Mouse (Mus musculus) heart, embryonic 15.5 days (tissue): ENCODE data around the gene Lrrc52. TPM values are rescaled to one million over a fixed set of nuclear protein-coding genes. Genes with fewer than 3 reads are reported as not detected.

ENCODE experiments used
- ATAC-seq: fragments of 200-750 bp; cut with Nextera tagmentation; replicated peaks from 2 replicates; pipeline ENCODE4 v1.8.0; 2017; ENCODE audit warnings: low read depth, moderate TSS enrichment; ENCODE audit not compliant: insufficient number of reproducible peaks, insufficient read depth, low FRiP score
- H3K27ac ChIP-seq: fragments of 300-500 bp; sonication (generic); 2 replicates; pipeline ENCODE4 v1.5.1; 2015; ENCODE audit warnings: mild to moderate bottlenecking, inconsistent platforms
- H3K27me3 ChIP-seq: fragments of 300-500 bp; sonication (generic); 2 replicates; pipeline ENCODE4 v1.6.1; 2015; ENCODE audit warnings: inconsistent platforms
- H3K36me3 ChIP-seq: fragments of 300-500 bp; sonication (generic); 2 replicates; pipeline ENCODE4 v1.6.1; 2015; ENCODE audit warnings: mild to moderate bottlenecking, inconsistent platforms
- H3K4me1 ChIP-seq: fragments of 300-500 bp; sonication (generic); replicated peaks from 2 replicates; pipeline ENCODE4 v1.6.1; 2015; ENCODE audit warnings: inconsistent platforms
- H3K4me2 ChIP-seq: fragments of 300-500 bp; sonication (generic); 2 replicates; pipeline ENCODE4 v1.6.1; 2015; ENCODE audit warnings: inconsistent platforms, mild to moderate bottlenecking, moderate library complexity
- H3K4me3 ChIP-seq: fragments of 300-500 bp; sonication (generic); 2 replicates; pipeline ENCODE4 v1.5.1; 2015; ENCODE audit warnings: mild to moderate bottlenecking, inconsistent platforms
- H3K9ac ChIP-seq: fragments of 300-500 bp; sonication (generic); 2 replicates; pipeline ENCODE4 v1.6.1; 2015; ENCODE audit warnings: mild to moderate bottlenecking, inconsistent platforms
- H3K9me3 ChIP-seq: fragments of 300-500 bp; sonication (generic); replicated peaks from 2 replicates; pipeline ENCODE4 v1.6.1; 2016; ENCODE audit warnings: inconsistent platforms
- WGBS: fragments of 180-500 bp; shearing (Covaris S2); methylation state at CpG from one replicate; pipeline ENCODE4 v1.1.7; 2015; ENCODE audit warnings: mixed read lengths; 5-methylcytosine and 5-hydroxymethylcytosine counted together
- polyA plus RNA-seq: library from polyadenylated mRNA; unstranded; fragments of >200 nt; fragmentation: Nextera tagmentation; extraction: Ambion mirVana; gene quantifications from 2 replicates; pipeline ENCODE4 v1.2.1, GENCODE M21; 2015

The Lrrc52 gene
- polyA plus RNA-seq, 1 experiment from 2014 or later: 0.31 TPM

GRCm38 (mm10) chr1:167434931-167435330 is 31.6 kb downstream of the Lrrc52 start:
- no peaks in the 10 kb centered on the region for H3K4me1 ChIP-seq
- no peak overlapping the region for H3K4me3 ChIP-seq
- 79% methylated on average over 4 of the region's 4 CpGs for WGBS
- H3K4me2 ChIP-seq: no peak overlapping the region
- H3K27me3 ChIP-seq: peaks cover 3% of the 10 kb centered on the region; the same call in 1 of the 2 replicates
- ATAC-seq: no peak
- H3K9ac ChIP-seq: no peak overlapping the region
- no peaks in the 10 kb centered on the region for H3K9me3 ChIP-seq
- H3K27ac ChIP-seq: no peak overlapping the region
- no peaks in the 10 kb centered on the region for H3K36me3 ChIP-seq

DNA sequence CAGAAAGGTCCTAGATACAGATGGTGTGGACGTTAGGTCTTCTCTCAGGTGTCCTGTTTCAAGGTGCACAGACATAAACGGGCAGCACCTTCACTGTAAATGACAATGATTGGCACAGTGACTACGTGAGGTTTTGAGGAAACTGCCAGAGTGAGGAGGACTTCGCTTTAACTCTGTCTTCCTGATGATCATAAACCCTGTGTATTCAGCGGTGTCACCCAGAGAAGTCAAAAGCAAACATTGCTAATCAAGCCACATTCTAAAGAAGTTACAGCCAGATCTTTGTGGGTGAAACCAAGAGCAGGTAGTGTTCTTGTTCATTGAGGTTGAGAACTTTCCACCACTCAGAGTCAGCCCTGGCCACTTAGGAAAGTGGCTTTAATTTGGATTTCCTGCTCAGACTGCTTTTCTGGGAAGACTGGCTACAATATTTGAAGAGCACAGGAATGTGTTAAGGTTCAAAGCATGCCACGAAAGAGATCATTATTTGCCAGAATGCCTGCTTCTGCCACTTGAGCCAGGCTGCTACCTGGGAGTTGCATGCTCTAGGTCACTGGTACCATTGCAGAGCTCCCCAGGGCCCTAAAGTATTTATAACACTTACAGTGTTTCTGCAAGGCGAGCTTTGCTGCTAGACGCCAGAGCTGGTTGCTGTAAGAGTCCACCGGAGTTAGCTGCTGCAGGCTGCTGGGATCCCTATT is 35.5 kb downstream of the Lrrc52 start:
- H3K27ac ChIP-seq: no peak overlapping the region
- no peak overlapping the region for H3K9ac ChIP-seq
- H3K4me1 ChIP-seq: no peaks in the 10 kb centered on the region
- H3K4me2 ChIP-seq: no peak overlapping the region
- no peak for ATAC-seq
- H3K4me3 ChIP-seq: no peak overlapping the region
- WGBS: 60% methylated on average over 9 of the region's 9 CpGs
- H3K27me3 ChIP-seq: no peaks in the 10 kb centered on the region
- no peaks in the 10 kb centered on the region for H3K36me3 ChIP-seq
- no peaks in the 10 kb centered on the region for H3K9me3 ChIP-seq

- no peak overlapping the region for H3K9ac ChIP-seq
- no peaks in the 10 kb centered on the region for H3K36me3 ChIP-seq
- H3K4me2 ChIP-seq: no peak overlapping the region
- H3K27me3 ChIP-seq: no peaks in the 10 kb centered on the region
- H3K4me1 ChIP-seq: peaks cover 15% of the 10 kb centered on the region
- WGBS: 77% methylated on average over 7 of the region's 7 CpGs
- no peak for ATAC-seq
- no peak overlapping the region for H3K4me3 ChIP-seq
- H3K27ac ChIP-seq: no peak overlapping the region
- no peaks in the 10 kb centered on the region for H3K9me3 ChIP-seq
Measured at GRCm38 (mm10) chr1:167426681-167427080, 39.9 kb downstream of the Lrrc52 start.

DNA sequence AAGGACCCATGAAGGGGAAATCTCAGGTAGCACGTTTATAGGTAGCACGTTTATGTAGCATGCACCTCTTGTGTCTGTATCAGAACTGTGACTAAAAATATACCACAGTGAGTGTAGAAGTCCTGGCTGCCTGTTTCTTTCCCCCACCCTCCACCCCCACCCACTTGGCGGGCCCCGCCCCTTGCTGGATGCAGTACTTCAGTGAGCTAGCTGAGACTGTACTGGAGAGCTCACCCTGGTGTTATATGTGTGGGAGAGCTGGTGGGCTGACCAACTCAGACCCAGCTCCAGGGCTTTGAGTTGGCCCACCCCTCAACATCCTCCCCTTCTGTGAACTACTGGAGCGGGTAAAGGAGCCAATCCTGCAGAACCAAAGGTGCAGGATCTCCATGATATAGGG is 41.0 kb downstream of the Lrrc52 start:
- H3K9ac ChIP-seq: no peak overlapping the region
- no peak overlapping the region for H3K4me2 ChIP-seq
- H3K9me3 ChIP-seq: no peaks in the 10 kb centered on the region
- no peaks in the 10 kb centered on the region for H3K36me3 ChIP-seq
- no peak overlapping the region; the same call in 1 of the 2 replicates for H3K27ac ChIP-seq
- no peaks in the 10 kb centered on the region for H3K27me3 ChIP-seq
- H3K4me3 ChIP-seq: no peak overlapping the region
- H3K4me1 ChIP-seq: peaks cover 15% of the 10 kb centered on the region
- ATAC-seq: peak; percentile 79; the same call in 1 of the 2 replicates
- 48% methylated on average over 5 of the region's 5 CpGs for WGBS

DNA sequence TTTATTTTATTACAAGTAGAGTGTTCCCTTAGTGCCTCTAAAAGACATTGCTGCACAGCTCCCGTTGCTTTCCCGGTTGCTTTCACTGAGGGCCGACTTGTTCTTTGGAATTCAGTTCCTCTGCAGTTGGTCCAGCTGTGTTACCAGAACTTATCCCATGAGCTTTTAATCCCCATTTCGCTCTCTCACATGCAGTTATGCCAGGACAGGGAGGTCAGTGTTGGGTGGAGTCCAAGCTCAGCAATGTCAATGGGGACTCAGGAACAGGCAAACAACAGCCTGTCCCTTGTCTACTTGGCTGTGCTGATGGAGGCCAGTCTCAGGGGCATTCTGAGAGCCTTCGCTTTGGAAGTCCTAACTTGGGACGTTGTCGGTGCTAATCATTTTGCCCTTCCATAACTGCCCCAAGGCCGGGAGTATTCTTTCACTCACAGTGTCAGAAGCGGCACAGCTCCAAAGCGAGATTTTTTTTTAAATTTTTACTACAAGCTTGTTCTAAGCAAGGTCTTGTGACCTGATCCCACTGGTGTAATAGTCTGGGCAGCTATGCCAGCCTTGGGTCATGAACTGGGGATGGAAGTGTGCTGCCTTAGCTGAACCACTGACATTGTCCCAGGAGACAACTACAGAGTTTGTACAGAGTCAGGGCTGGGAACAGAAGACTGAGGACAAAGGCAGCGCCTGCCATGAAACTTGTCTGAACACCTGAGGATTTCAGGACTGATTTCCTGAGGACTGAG is 43.9 kb downstream of the Lrrc52 start:
- no peak overlapping the region for H3K4me2 ChIP-seq
- H3K4me3 ChIP-seq: no peak overlapping the region
- peaks cover 15% of the 10 kb centered on the region for H3K4me1 ChIP-seq
- 58% methylated on average over 11 of the region's 11 CpGs for WGBS
- no peaks in the 10 kb centered on the region for H3K27me3 ChIP-seq
- H3K27ac ChIP-seq: no peak overlapping the region
- no peak overlapping the region for H3K9ac ChIP-seq
- no peaks in the 10 kb centered on the region for H3K9me3 ChIP-seq
- H3K36me3 ChIP-seq: no peaks in the 10 kb centered on the region
- ATAC-seq: 0 out of 2 replicates have a peak, but pooled peaks have one; percentile 70

- Histone ChIP-seq H3K27me3 (peaks cover 14% of the 10 kb centered on the region; the same call in 1 of the 2 replicates), H3K36me3 (no peaks in the 10 kb centered on the region), H3K27ac (no peak overlapping the region), H3K4me2 (no peak overlapping the region), H3K9ac (no peak overlapping the region), H3K4me1 (no peaks in the 10 kb centered on the region), H3K9me3 (no peaks in the 10 kb centered on the region), H3K4me3 (no peak overlapping the region)
- 3% methylated on average over 7 of the region's 7 CpGs for WGBS
- ATAC-seq: no peak
Measured at GRCm38 (mm10) chr1:167414846-167415245, 51.7 kb downstream of the Lrrc52 start.

DNA sequence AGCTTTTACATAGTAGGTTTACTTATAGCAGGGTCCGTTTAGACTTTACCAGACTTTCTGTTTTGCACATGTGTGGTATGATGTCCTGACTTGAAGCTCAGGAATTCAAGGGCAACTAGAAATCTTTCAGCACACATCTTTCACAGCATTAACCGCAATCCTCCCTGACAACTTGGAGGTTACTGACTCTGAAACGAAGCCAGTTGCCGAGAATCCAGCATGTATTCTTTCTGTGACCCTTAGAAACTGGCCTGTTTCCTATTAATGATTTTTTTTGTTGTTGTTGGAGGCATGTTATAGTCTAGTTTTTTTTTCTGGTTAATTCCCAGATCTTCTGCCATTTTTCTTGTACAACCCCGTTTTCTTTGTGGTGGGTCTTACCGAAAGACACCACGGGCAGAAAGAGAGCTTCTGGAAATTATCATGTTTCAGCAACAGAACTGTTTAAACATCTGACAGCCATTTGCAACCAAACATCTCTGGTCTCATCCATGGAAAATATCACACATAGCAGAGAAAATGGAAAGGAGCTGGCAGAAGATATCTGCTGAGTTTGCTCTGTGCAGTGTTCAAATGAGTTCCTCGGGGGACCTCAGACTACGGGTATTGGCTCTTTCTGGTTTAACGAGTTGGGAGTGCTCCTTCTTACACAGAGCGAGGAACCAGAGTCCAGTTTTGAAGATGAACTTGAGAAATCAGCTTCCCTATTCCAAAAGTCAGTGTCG is 54.4 kb downstream of the Lrrc52 start:
- Histone ChIP-seq H3K27me3 (peaks cover 24% of the 10 kb centered on the region), H3K4me2 (no peak overlapping the region), H3K9ac (no peak overlapping the region), H3K4me1 (no peaks in the 10 kb centered on the region), H3K27ac (no peak overlapping the region), H3K36me3 (no peaks in the 10 kb centered on the region), H3K4me3 (no peak overlapping the region), H3K9me3 (no peaks in the 10 kb centered on the region)
- no peak for ATAC-seq
- WGBS: 55% methylated on average over 12 of the region's 12 CpGs

- no peak overlapping the region for H3K9ac ChIP-seq
- ATAC-seq: no peak
Measured at GRCm38 (mm10) chr1:167409601-167410000, 57.0 kb downstream of the Lrrc52 start.

DNA sequence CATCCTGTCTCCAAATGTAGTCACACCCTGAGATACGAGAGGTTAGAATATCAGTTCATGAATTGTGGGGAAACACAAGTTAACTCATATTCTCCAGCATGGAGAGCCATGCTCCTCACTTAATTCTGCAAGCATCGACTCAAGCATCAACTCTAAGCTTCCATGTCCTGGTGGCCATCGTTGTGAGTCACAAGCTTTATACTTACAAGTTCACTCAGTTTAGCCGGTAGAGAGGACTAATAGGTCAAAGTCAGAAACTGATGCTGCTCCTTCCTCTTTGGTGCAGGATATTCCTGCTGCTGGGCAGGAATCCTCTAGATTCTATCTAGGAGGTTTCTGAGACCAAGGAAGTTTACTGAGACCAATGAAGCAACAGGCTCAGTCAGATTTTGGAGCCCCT is 61.3 kb downstream of the Lrrc52 start:
- H3K27ac ChIP-seq: no peak overlapping the region
- H3K36me3 ChIP-seq: no peaks in the 10 kb centered on the region
- no peaks in the 10 kb centered on the region for H3K4me1 ChIP-seq
- H3K4me3 ChIP-seq: no peak overlapping the region
- no peaks in the 10 kb centered on the region for H3K9me3 ChIP-seq
- WGBS: 77% methylated on average over 4 of the region's 4 CpGs
- no peak overlapping the region for H3K9ac ChIP-seq
- H3K27me3 ChIP-seq: peaks cover 29% of the 10 kb centered on the region
- no peak for ATAC-seq
- H3K4me2 ChIP-seq: no peak overlapping the region

More at GRCm38 (mm10) chr1:167409601-167410000, 57.0 kb downstream of the Lrrc52 start:
- no peaks in the 10 kb centered on the region for H3K4me1 ChIP-seq
- H3K27ac ChIP-seq: no peak overlapping the region
- no peak overlapping the region for H3K4me2 ChIP-seq
- 69% methylated on average over 4 of the region's 4 CpGs for WGBS
- no peaks in the 10 kb centered on the region for H3K36me3 ChIP-seq
- H3K9me3 ChIP-seq: no peaks in the 10 kb centered on the region
- H3K4me3 ChIP-seq: no peak overlapping the region
- peaks cover 42% of the 10 kb centered on the region for H3K27me3 ChIP-seq
